Mouse (Mus musculus): ENCODE data around the gene Hacd2. TPM values are rescaled to one million over a fixed set of nuclear protein-coding genes. Genes with fewer than 3 reads are reported as not detected.

Gene Hacd2
- polyA plus RNA-seq, 1 experiment from 2014 or later: 49.9 TPM

DNA sequence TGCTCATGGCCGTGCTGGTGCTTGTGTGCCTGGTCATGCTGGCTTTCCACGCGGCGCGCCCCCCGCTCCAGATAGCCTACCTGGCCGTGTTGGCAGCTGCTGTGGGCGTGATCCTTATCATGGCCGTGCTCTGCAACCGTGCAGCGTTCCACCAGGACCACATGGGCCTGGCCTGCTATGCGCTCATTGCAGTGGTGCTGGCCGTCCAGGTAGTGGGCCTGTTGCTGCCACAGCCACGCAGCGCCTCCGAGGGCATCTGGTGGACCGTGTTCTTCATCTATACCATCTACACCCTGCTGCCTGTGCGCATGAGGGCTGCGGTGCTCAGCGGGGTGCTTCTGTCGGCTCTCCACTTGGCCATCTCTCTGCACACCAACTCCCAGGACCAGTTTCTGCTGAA is 134.6 kb downstream of the Hacd2 start:
- no peaks in the 10 kb centered on the region for H3K36me3 ChIP-seq (ENCODE audit: control insufficient read depth, insufficient read depth, low read length)
- H3K4me1 ChIP-seq (ENCODE audit: control insufficient read depth, insufficient read depth, low read depth, low read length): peaks cover 61% of the 10 kb centered on the region
- ATAC-seq: no peak
- peak overlapping the region; percentile 81 for H3K4me2 ChIP-seq (ENCODE audit: low read length)
- no peaks in the 10 kb centered on the region; the same call in 1 of the 2 replicates for H3K27me3 ChIP-seq (replicated peaks; ENCODE audit: control insufficient read depth, insufficient read depth, low read length)
- 79% methylated on average over 21 of the region's 21 CpGs for WGBS
- H3K9ac ChIP-seq (ENCODE audit: low read depth, low read length): peak overlapping the region; percentile 23; the same call in 1 of the 2 replicates
- no peak overlapping the region for H3K27ac ChIP-seq (ENCODE audit: low read depth, low read length)
- peak overlapping the region; percentile 58 for H3K4me3 ChIP-seq (ENCODE audit: low read length)
- no peaks in the 10 kb centered on the region for H3K9me3 ChIP-seq (ENCODE audit: control insufficient read depth, low read length)

Other genes with a start within 250 kb of the Hacd2 start
- 7.0 and 7.2 TPM in 2 replicates for gene Adcy5, start 132.4 kb downstream of the Hacd2 start, polyA plus RNA-seq (2015; fragmentation: Nextera tagmentation; extraction: Ambion mirVana)